Mouse (Mus musculus) testis, postnatal 10 days (tissue): ENCODE data around the gene Cnn2.
"Not testable (repeated sequence)": the region's sequence is repeated elsewhere in the genome, so short reads cannot be mapped to it uniquely, and the experiment has no call there.

Source experiments
- DNase-seq: peaks from one replicate; pipeline ENCODE4 v3.0.0; 2021; ENCODE audit warnings: low spot score

Gene Cnn2

GRCm38 (mm10) chr10:80041409-80042060 is 53.2 kb downstream of the Cnn2 start:
- DNase-seq = not testable (repeated sequence)

GRCm38 (mm10) chr10:80044087-80044486 is 55.7 kb downstream of the Cnn2 start:
- DNase-seq = no peak

DNA sequence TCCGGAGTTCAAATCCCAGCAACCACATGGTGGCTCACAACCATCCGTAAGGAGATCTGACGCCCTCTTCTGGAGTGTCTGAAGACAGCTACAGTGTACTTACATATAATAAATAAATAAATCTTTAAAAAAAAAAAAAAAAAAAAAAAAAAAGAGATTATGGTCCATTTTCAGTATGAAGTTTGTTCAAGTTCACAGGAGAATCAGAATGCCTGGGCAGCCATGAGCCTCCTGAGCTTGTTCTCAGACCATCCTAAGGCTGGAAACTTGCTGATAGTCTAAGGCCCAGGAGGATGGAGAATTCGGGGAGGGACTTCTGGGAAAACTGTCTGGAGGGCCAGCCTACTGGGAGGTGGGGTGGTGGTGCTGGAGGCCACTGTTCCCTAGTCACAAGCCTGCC is 57.0 kb downstream of the Cnn2 start:
- DNase-seq = not testable (repeated sequence)
